Mouse (Mus musculus) midbrain, embryonic 13.5 days (tissue): Measurements from ENCODE around the gene Zbtb20. TPM values are rescaled to one million over a fixed set of nuclear protein-coding genes. Genes with fewer than 3 reads are reported as not detected.
"Not testable (repeated sequence)": the region's sequence is repeated elsewhere in the genome, so short reads cannot be mapped to it uniquely, and the experiment has no call there.

ENCODE experiments used
- ATAC-seq: fragments of 200-750 bp; cut with Nextera tagmentation; 2 replicates; pipeline ENCODE4 v1.8.0; 2017; ENCODE audit warnings: mild to moderate bottlenecking, moderate TSS enrichment, moderate library complexity
- H3K27ac ChIP-seq: fragments of 300-500 bp; sonication (generic); 2 replicates; pipeline ENCODE4 v1.5.1; 2015; ENCODE audit warnings: inconsistent platforms, mild to moderate bottlenecking, moderate library complexity
- H3K27me3 ChIP-seq: fragments of 300-500 bp; sonication (generic); 2 replicates; pipeline ENCODE4 v1.6.1; 2015; ENCODE audit warnings: mild to moderate bottlenecking, inconsistent platforms
- H3K36me3 ChIP-seq: fragments of 300-500 bp; sonication (generic); 2 replicates; pipeline ENCODE4 v1.6.1; 2015; ENCODE audit warnings: mild to moderate bottlenecking, inconsistent platforms
- H3K4me1 ChIP-seq: fragments of 300-500 bp; sonication (generic); replicated peaks from 2 replicates; pipeline ENCODE4 v1.6.1; 2015; ENCODE audit warnings: inconsistent platforms
- H3K4me2 ChIP-seq: fragments of 300-500 bp; sonication (generic); replicated peaks from 2 replicates; pipeline ENCODE4 v1.6.1; 2015; ENCODE audit warnings: moderate library complexity, mild to moderate bottlenecking, inconsistent platforms
- H3K4me3 ChIP-seq: fragments of 300-500 bp; sonication (generic); replicated peaks from 2 replicates; pipeline ENCODE4 v1.5.1; 2015; ENCODE audit warnings: mild to moderate bottlenecking, inconsistent platforms
- H3K9ac ChIP-seq: fragments of 300-500 bp; sonication (generic); replicated peaks from 2 replicates; pipeline ENCODE4 v1.6.1; 2015; ENCODE audit warnings: mild to moderate bottlenecking, inconsistent platforms
- H3K9me3 ChIP-seq: fragments of 300-500 bp; sonication (generic); 2 replicates; pipeline ENCODE4 v1.6.1; 2016; ENCODE audit warnings: mild to moderate bottlenecking, inconsistent platforms
- WGBS: fragments of 180-500 bp; shearing (Covaris S2); methylation state at CpG from one replicate; pipeline ENCODE4 v1.1.7; 2015; 5-methylcytosine and 5-hydroxymethylcytosine counted together
- polyA plus RNA-seq: library from polyadenylated mRNA; unstranded; fragments of >200 nt; fragmentation: Nextera tagmentation; extraction: Ambion mirVana; gene quantifications from 2 replicates; pipeline ENCODE4 v1.2.1, GENCODE M21; 2015

The Zbtb20 gene
- polyA plus RNA-seq, 1 experiment from 2014 or later: 86.5 TPM

GRCm38 (mm10) chr16:42911815-42912214 lies 36.1 kb downstream of the Zbtb20 start:
- ATAC-seq: no peak
- Histone ChIP-seq H3K9me3 (no peaks in the 10 kb centered on the region), H3K36me3 (no peaks in the 10 kb centered on the region), H3K9ac (no peak overlapping the region), H3K4me1 (peaks cover 15% of the 10 kb centered on the region; the same call in 1 of the 2 replicates), H3K27ac (no peak overlapping the region), H3K4me2 (no peak overlapping the region), H3K27me3 (no peaks in the 10 kb centered on the region), H3K4me3 (no peak overlapping the region)
- WGBS: 80% methylated on average over 5 of the region's 5 CpGs

DNA sequence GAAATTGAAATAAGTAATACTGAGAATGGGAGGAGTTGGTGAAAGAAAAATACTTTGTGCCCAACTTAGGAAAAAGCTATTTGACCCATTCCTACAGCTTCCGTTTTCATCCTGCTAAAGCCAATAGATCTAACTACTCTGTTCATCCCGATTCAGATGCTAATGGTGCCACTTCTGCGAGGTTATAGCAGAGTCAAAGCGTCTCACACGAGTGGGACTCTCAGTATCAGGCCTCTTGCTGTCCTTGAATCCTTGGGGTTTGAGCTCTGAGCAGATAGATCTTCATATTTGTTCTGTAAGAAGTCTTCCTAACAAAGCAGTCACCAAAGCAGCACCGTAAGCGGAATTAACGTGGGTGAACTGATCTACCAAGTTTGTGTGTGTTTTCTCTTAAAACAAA lies 37.6 kb downstream of the Zbtb20 start:
- Histone ChIP-seq H3K9ac (no peak overlapping the region), H3K4me1 (peaks cover 9% of the 10 kb centered on the region; the same call in 1 of the 2 replicates), H3K4me3 (no peak overlapping the region), H3K36me3 (no peaks in the 10 kb centered on the region), H3K4me2 (no peak overlapping the region), H3K27me3 (no peaks in the 10 kb centered on the region), H3K27ac (no peak overlapping the region), H3K9me3 (no peaks in the 10 kb centered on the region)
- no peak for ATAC-seq
- 53% methylated on average over 8 of the region's 8 CpGs for WGBS

GRCm38 (mm10) chr16:42914457-42915085 lies 38.9 kb downstream of the Zbtb20 start:
- Histone ChIP-seq H3K27ac (no peak overlapping the region), H3K9ac (no peak overlapping the region), H3K4me1 (peaks cover 9% of the 10 kb centered on the region; the same call in 1 of the 2 replicates), H3K4me3 (no peak overlapping the region), H3K36me3 (no peaks in the 10 kb centered on the region), H3K9me3 (no peaks in the 10 kb centered on the region), H3K4me2 (no peak overlapping the region), H3K27me3 (no peaks in the 10 kb centered on the region)
- 44% methylated on average over 8 of the region's 8 CpGs for WGBS
- peak; percentile 79 for ATAC-seq

GRCm38 (mm10) chr16:42919992-42920760 lies 44.5 kb downstream of the Zbtb20 start:
- Histone ChIP-seq H3K9ac (no peak overlapping the region), H3K4me2 (no peak overlapping the region), H3K4me1 (no peaks in the 10 kb centered on the region), H3K4me3 (no peak overlapping the region), H3K36me3 (no peaks in the 10 kb centered on the region), H3K9me3 (no peaks in the 10 kb centered on the region), H3K27me3 (no peaks in the 10 kb centered on the region), H3K27ac (no peak overlapping the region)
- 93% methylated on average over 5 of the region's 5 CpGs for WGBS
- no peak for ATAC-seq

DNA sequence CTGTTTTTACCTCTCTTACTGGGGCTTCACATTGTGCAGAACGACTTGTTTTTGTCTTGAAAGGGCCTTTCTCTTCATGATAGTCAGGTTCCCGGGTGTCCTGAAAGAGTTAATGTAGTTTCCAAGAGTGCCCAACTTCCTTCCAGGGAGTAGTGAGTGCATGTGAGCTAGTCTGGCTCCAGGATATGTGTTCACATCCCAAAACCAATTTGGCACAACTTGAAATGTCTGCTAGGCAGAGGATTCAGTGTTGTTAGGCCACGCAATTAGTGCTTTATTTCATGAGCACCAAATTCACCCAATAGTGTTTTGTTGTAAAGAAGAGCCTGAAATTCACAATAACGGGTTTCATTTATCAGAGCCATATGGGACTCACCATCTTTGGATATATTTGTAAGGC lies 45.8 kb downstream of the Zbtb20 start:
- H3K27ac ChIP-seq: no peak overlapping the region

GRCm38 (mm10) chr16:42938211-42938610 lies 62.5 kb downstream of the Zbtb20 start:
- Histone ChIP-seq H3K9me3 (no peaks in the 10 kb centered on the region; the same call in 1 of the 2 replicates), H3K9ac (no peak overlapping the region), H3K36me3 (no peaks in the 10 kb centered on the region), H3K4me1 (no peaks in the 10 kb centered on the region), H3K27ac (no peak overlapping the region), H3K4me2 (no peak overlapping the region), H3K27me3 (no peaks in the 10 kb centered on the region), H3K4me3 (no peak overlapping the region)
- ATAC-seq: no peak
- WGBS: 76% methylated on average over 2 of the region's 2 CpGs

More for the DNA sequence above, 45.8 kb downstream of the Zbtb20 start:
- Histone ChIP-seq H3K9me3 (no peaks in the 10 kb centered on the region), H3K27me3 (no peaks in the 10 kb centered on the region), H3K9ac (no peak overlapping the region), H3K36me3 (no peaks in the 10 kb centered on the region), H3K4me2 (no peak overlapping the region), H3K4me3 (no peak overlapping the region), H3K4me1 (no peaks in the 10 kb centered on the region)
- WGBS: 67% methylated on average over 4 of the region's 4 CpGs
- no peak for ATAC-seq

GRCm38 (mm10) chr16:42947016-42947415 lies 71.3 kb downstream of the Zbtb20 start:
- Histone ChIP-seq H3K36me3 (no peaks in the 10 kb centered on the region), H3K27me3 (no peaks in the 10 kb centered on the region), H3K4me3 (no peak overlapping the region), H3K4me1 (no peaks in the 10 kb centered on the region; the same call in 1 of the 2 replicates), H3K4me2 (no peak overlapping the region), H3K9ac (no peak overlapping the region), H3K9me3 (no peaks in the 10 kb centered on the region; the same call in 1 of the 2 replicates), H3K27ac (no peak overlapping the region)
- ATAC-seq: no peak
- 23% methylated on average over 4 of the region's 4 CpGs for WGBS

GRCm38 (mm10) chr16:42955401-42955800 lies 79.7 kb downstream of the Zbtb20 start:
- not testable (repeated sequence) for H3K9ac ChIP-seq, H3K27me3 ChIP-seq, H3K4me1 ChIP-seq, H3K36me3 ChIP-seq, H3K4me2 ChIP-seq, H3K9me3 ChIP-seq, ATAC-seq, H3K27ac ChIP-seq, H3K4me3 ChIP-seq
- WGBS: 96% methylated on average over 17 of the region's 17 CpGs

DNA sequence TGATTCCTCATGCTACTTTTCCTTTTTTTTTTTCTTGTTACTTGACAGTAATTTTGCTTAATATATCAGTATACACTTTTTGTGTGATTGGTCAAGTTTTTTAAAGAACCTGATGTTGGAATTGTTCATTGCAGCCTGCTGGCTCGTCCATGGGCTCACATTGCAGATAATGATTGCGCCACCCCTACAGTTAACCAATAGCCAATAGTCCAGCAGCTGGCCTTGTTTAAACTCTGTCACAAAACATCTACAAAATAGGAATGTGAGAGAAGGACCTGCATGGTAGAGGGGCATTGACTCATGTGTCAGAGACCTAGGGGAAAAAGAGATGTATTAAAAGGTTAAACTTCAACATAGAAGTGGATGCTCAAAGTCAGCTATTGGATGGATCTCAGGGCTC lies 97.2 kb downstream of the Zbtb20 start:
- Histone ChIP-seq H3K36me3 (no peaks in the 10 kb centered on the region), H3K4me1 (no peaks in the 10 kb centered on the region), H3K4me3 (no peak overlapping the region), H3K9me3 (no peaks in the 10 kb centered on the region), H3K9ac (no peak overlapping the region), H3K27ac (no peak overlapping the region), H3K4me2 (no peak overlapping the region), H3K27me3 (no peaks in the 10 kb centered on the region)
- WGBS: 86% methylated on average over 2 of the region's 2 CpGs
- ATAC-seq: no peak

GRCm38 (mm10) chr16:42998896-42999295 lies 123.2 kb downstream of the Zbtb20 start:
- Histone ChIP-seq H3K9me3 (no peaks in the 10 kb centered on the region), H3K27me3 (no peaks in the 10 kb centered on the region), H3K9ac (no peak overlapping the region), H3K4me1 (no peaks in the 10 kb centered on the region), H3K36me3 (no peaks in the 10 kb centered on the region), H3K4me2 (no peak overlapping the region), H3K4me3 (no peak overlapping the region), H3K27ac (no peak overlapping the region)
- WGBS: 87% methylated on average over 1 of the region's 1 CpGs
- no peak for ATAC-seq

- WGBS: 81% methylated on average over 2 of the region's 2 CpGs
- Histone ChIP-seq H3K4me1 (no peaks in the 10 kb centered on the region), H3K27me3 (no peaks in the 10 kb centered on the region), H3K27ac (no peak overlapping the region), H3K9ac (no peak overlapping the region), H3K9me3 (no peaks in the 10 kb centered on the region), H3K4me3 (no peak overlapping the region), H3K4me2 (no peak overlapping the region), H3K36me3 (no peaks in the 10 kb centered on the region)
- no peak for ATAC-seq
These were observed 150.7 kb downstream of the Zbtb20 start for GRCm38 (mm10) chr16:43026351-43026750.

DNA sequence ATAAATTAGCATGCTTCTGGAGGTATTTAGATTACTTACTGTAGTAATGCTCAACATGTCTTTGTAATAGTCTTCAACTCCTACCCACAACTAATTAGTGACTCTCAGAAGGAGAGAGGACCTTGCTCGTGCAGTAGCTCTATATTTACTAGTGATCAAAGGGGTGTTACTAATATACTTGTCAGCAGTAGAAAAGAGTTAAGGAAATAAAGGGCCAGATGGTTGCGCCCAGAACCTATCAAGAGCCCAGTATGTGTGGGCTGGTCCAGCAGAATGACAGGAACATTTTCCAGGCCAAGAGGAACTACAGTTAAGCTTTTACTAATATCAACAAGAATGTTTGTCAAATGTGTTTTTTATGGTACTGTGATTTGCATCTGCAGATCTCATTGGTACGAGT lies 153.6 kb downstream of the Zbtb20 start:
- H3K4me3 ChIP-seq: no peak overlapping the region
- H3K4me2 ChIP-seq: no peak overlapping the region
- no peaks in the 10 kb centered on the region for H3K9me3 ChIP-seq
- WGBS: 61% methylated on average over 3 of the region's 3 CpGs
- no peaks in the 10 kb centered on the region for H3K36me3 ChIP-seq
- no peaks in the 10 kb centered on the region for H3K27me3 ChIP-seq
- H3K27ac ChIP-seq: no peak overlapping the region
- H3K9ac ChIP-seq: no peak overlapping the region
- no peak for ATAC-seq
- no peaks in the 10 kb centered on the region for H3K4me1 ChIP-seq
